Mouse (Mus musculus) testis, postnatal 14 days (tissue): ENCODE measurements around the gene Gm28308.

Experiments used
- DNase-seq: peaks from one replicate; pipeline ENCODE4 v3.0.0; 2021; ENCODE audit warnings: low spot score

Gm28308 gene

GRCm38 (mm10) chr6:52154044-52154443 is 59.1 kb downstream of the Gm28308 start:
- DNase-seq = no peak

GRCm38 (mm10) chr6:52153270-52153669 is 59.9 kb downstream of the Gm28308 start:
- no peak for DNase-seq

GRCm38 (mm10) chr6:52152226-52153193 is 60.6 kb downstream of the Gm28308 start:
- no peak for DNase-seq

DNA sequence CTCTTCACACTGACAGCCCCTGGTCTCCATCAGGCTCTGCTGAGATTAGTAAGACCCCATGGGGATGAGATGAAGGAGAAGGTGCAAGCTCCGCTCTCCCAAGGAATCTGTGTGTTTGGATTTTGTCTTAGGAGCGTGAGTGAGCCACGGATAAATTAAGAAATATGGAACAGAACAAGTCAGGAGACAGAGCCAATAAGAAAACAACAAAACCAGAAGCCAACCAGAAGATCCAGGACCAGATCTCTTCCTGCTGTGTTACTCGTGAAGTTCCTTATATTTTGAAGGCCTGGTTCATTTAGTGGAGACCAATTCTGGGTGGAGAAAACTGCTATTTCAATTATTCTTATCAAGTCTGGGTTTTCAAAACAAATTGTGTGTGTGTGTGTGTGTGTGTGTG is 61.6 kb downstream of the Gm28308 start:
- no peak for DNase-seq

GRCm38 (mm10) chr6:52150401-52150966 is 62.7 kb downstream of the Gm28308 start:
- DNase-seq = no peak

GRCm38 (mm10) chr6:52139115-52139514 is 74.0 kb downstream of the Gm28308 start:
- no peak for DNase-seq

DNA sequence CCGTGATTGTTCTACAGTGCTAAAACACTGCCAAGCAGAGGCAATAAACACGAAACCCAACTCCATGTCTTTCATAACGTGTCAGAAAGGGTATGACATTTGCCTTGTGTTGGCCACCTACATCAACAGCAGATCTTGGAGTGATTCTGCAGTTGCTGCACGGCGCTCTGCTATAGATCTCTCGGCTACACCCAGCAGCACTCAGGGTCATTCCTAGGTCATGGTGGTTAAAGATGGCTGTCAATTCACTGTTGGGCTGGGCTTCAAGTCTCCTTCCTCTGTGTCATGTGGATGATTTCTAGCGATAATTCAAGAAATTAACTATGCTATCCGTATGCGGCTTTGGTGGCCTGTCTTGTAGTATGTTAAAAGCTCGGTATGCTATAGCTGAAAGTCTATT is 74.6 kb downstream of the Gm28308 start:
- no peak for DNase-seq

DNA sequence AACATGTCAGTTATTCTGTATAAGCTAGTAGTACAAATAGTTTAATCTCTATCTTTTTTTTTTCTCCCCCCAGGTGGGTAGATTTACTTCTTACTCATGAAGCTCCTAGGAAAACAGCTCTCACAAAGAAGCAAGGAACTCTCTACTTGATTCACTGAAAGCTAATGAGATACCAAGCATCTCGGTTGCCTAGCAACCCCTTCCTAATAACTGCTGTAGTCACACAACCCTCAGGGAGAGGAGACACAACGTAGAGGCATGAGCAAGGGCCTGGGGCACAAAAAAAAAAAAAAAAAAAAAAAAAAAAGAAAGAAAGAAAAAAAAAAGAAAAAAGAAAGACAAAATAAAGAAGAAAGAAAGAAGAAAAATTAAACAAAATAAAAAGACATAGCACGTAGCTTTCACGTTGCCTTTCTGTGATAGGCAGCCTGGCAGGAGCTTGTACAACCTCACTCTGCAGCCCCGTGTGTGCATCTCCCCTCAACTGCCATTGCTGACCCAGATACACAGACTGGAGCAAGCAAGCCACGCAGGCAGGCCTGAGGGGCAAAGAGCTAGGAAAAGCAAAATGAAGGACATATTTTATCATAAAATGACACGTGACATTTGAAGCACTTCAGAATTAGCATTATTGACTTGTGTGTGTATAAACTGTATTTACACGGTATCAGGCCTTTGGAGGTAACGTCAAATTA is 75.2 kb downstream of the Gm28308 start:
- DNase-seq = no peak

DNA sequence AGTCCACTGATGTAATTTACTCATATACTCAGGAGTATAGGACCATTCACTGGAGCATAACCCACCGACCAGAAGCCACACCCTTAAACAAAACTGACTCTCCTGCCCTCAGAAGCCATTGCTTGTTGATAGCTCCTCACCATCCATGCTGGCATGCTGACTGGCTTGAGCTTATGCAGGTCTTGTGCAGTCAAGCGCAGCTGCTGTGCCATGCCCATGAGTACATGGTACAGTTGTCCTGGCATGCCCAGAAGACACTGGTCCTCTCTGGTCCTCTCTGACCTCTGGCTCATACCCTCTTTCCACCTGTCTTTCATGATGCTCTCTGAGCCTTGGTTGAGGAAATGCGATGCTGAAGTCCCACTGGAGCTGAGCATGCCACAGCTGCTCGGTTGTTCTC is 89.5 kb downstream of the Gm28308 start:
- DNase-seq = no peak

- no peak for DNase-seq
These were observed 92.0 kb downstream of the Gm28308 start for GRCm38 (mm10) chr6:52121173-52121572.

GRCm38 (mm10) chr6:52118903-52119635 is 94.1 kb downstream of the Gm28308 start:
- DNase-seq = no peak

GRCm38 (mm10) chr6:52115899-52116298 is 97.2 kb downstream of the Gm28308 start:
- peak; percentile 68 for DNase-seq
